ENCODE assay signal across 10 mouse cellular contexts in genomic region chr15:101076071-101077000, GRCm38 (mm10). TPM values are rescaled to one million over a fixed set of nuclear protein-coding genes. Genes with fewer than 3 reads are reported as not detected.
A peak's percentile ranks its signal among the peaks of the same experiment; 100 is the strongest.
DNase-seq lines count a peak whose midpoint lies in the region; ATAC-seq lines count a peak whose summit lies in the region.
"Had no signal": no experiment of that assay in that cellular context is flagged by ENCODE, and none has a peak within 500 bp of the region (broad histone marks: within the 10 kb centered on the region; RNA-seq: fewer than 3 reads in every experiment).

No protein-coding gene starts in this region.

- no peaks in the 10 kb centered on the region for H3K27me3 ChIP-seq in intestine, embryonic 15.5 days (replicated peaks)
- no peaks in the 10 kb centered on the region for H3K27me3 ChIP-seq in midbrain, embryonic 10.5 days (ENCODE audit: low read depth, poor library complexity, severe bottlenecking)

- 18% methylated on average over 26 of the region's 26 CpGs for WGBS in intestine, embryonic 15.5 days
- 2% methylated on average over 26 of the region's 26 CpGs for WGBS in midbrain, embryonic 10.5 days

- H3K9me3 ChIP-seq in intestine, embryonic 15.5 days: no peaks in the 10 kb centered on the region
- no peaks in the 10 kb centered on the region for H3K9me3 ChIP-seq in midbrain, embryonic 10.5 days (replicated peaks)

- H3K9ac ChIP-seq in intestine, embryonic 15.5 days: peak overlapping the region; percentile 79

- no peaks in the 10 kb centered on the region for H3K36me3 ChIP-seq in intestine, embryonic 15.5 days
- peaks cover 19% of the 10 kb centered on the region for H3K36me3 ChIP-seq in midbrain, embryonic 10.5 days

- 0 out of 2 replicates have a peak overlapping the region, but pooled peaks have one; percentile 84 for H3K27ac ChIP-seq in intestine, embryonic 15.5 days
- peak overlapping the region; percentile 100 for H3K27ac ChIP-seq in midbrain, embryonic 10.5 days (replicated peaks)

- ATAC-seq in intestine, embryonic 15.5 days: no peak

- H3K4me2 ChIP-seq in intestine, embryonic 15.5 days (replicated peaks): peak overlapping the region; percentile 86

- DNase-seq in Muller cell, postnatal 12 days (ENCODE audit: inconsistent ontology term): peak; percentile 70
- peak; percentile 78 for DNase-seq in embryo, embryonic 10.5 days (ENCODE audit: low spot score)
- peak; percentile 73 for DNase-seq in midbrain, embryonic 10.5 days (ENCODE audit: low spot score)
- no peak for DNase-seq in frontal cortex, postnatal 14 days (ENCODE audit: low spot score in 2 of 2)
- DNase-seq in frontal cortex, postnatal 25 days (ENCODE audit: low spot score in 2 of 2): no peak
- DNase-seq in gastrocnemius, adult 18-20 months (ENCODE audit: low spot score): no peak
- no peak for DNase-seq in left cerebral cortex, adult 8-10 months (ENCODE audit: low spot score in 2 of 2)
- DNase-seq: thymus, postnatal 14 days had no signal

- H3K4me3 ChIP-seq in intestine, embryonic 15.5 days (replicated peaks): peak overlapping the region; percentile 87
- peak overlapping the region; percentile 97 for H3K4me3 ChIP-seq in midbrain, embryonic 10.5 days

- peaks cover 46% of the 10 kb centered on the region for H3K4me1 ChIP-seq in intestine, embryonic 15.5 days (replicated peaks)
- H3K4me1 ChIP-seq in midbrain, embryonic 10.5 days: peaks cover 96% of the 10 kb centered on the region

RNA-seq across cellular contexts. Expression of gene Fignl2, which starts 2.0 kb away (rescaled TPM):
- 0.18 and 0.19 TPM in 2 replicates for polyA plus RNA-seq in intestine, embryonic 15.5 days (2015; fragmentation: Nextera tagmentation; extraction: Ambion mirVana)
- polyA plus RNA-seq in midbrain, embryonic 10.5 days (2016; fragmentation: Nextera tagmentation; extraction: Ambion mirVana): 0.88 and 1.7 TPM in 2 replicates
- total RNA-seq in gastrocnemius, adult 18-20 months (2021): under 1 TPM; 0.55 to 0.81 TPM
- 1 to 10 TPM; 1.5 to 1.8 (median 1.6) TPM for total RNA-seq in left cerebral cortex, adult 8-10 months (2022)

RNA-seq across cellular contexts. Expression of gene Gm47841, which starts 29.1 kb away (rescaled TPM):
- not detected in 2 replicates for polyA plus RNA-seq in intestine, embryonic 15.5 days (2015; fragmentation: Nextera tagmentation; extraction: Ambion mirVana)
- not detected in 2 replicates for polyA plus RNA-seq in midbrain, embryonic 10.5 days (2016; fragmentation: Nextera tagmentation; extraction: Ambion mirVana)
- not detected for total RNA-seq in gastrocnemius, adult 18-20 months (2021)
- not detected for total RNA-seq in left cerebral cortex, adult 8-10 months (2022)
- total RNA-seq: liver, adult 2 months had no signal
- polyA plus RNA-seq: liver, adult 2 months had no signal

RNA-seq across cellular contexts. Expression of gene Ankrd33, which starts 39.2 kb away (rescaled TPM):
- not detected in 2 replicates for polyA plus RNA-seq in intestine, embryonic 15.5 days (2015; fragmentation: Nextera tagmentation; extraction: Ambion mirVana)
- polyA plus RNA-seq in midbrain, embryonic 10.5 days (2016; fragmentation: Nextera tagmentation; extraction: Ambion mirVana): not detected in 2 replicates
- not detected for total RNA-seq in gastrocnemius, adult 18-20 months (2021)
- total RNA-seq in left cerebral cortex, adult 8-10 months (2022): under 1 TPM in 1 of 4 experiments, not detected in 3; 0.34 TPM
- total RNA-seq: liver, adult 2 months had no signal
- polyA plus RNA-seq: liver, adult 2 months had no signal

RNA-seq across cellular contexts. Expression of gene Acvrl1, which starts 52.0 kb away (rescaled TPM):
- polyA plus RNA-seq in intestine, embryonic 15.5 days (2015; fragmentation: Nextera tagmentation; extraction: Ambion mirVana): 27.3 and 27.6 TPM in 2 replicates
- 8.9 and 10.7 TPM in 2 replicates for polyA plus RNA-seq in midbrain, embryonic 10.5 days (2016; fragmentation: Nextera tagmentation; extraction: Ambion mirVana)
- total RNA-seq in gastrocnemius, adult 18-20 months (2021): 10 to 100 TPM in 1 of 2 experiments, 1 to 10 TPM in 1; 8.6 to 11.7 TPM
- total RNA-seq in left cerebral cortex, adult 8-10 months (2022): 10 to 100 TPM; 18.9 to 25.1 (median 19.3) TPM

Comparison
In these comparisons a context has a peak if more than half of its experiments do, and no peak if none do; other contexts are left out.
1. DNase-seq: peak in Muller cell, postnatal 12 days (single experiment), embryo, embryonic 10.5 days (single experiment) and midbrain, embryonic 10.5 days (single experiment); none in frontal cortex, postnatal 14 days (0 of 2), frontal cortex, postnatal 25 days (0 of 2), gastrocnemius, adult 18-20 months (single experiment) and left cerebral cortex, adult 8-10 months (0 of 2).